Mouse (Mus musculus): Measurements from ENCODE around the gene Cep85l.

- TF ChIP-seq CTCF (IDR thresholded peaks at IDR 0.05) (no peak), EP300 (IDR thresholded peaks at IDR 0.05) (no peak)
These were observed 27.7 kb upstream of the Cep85l start for GRCm38 (mm10) chr10:53407422-53407821.
